In the genomic region with DNA sequence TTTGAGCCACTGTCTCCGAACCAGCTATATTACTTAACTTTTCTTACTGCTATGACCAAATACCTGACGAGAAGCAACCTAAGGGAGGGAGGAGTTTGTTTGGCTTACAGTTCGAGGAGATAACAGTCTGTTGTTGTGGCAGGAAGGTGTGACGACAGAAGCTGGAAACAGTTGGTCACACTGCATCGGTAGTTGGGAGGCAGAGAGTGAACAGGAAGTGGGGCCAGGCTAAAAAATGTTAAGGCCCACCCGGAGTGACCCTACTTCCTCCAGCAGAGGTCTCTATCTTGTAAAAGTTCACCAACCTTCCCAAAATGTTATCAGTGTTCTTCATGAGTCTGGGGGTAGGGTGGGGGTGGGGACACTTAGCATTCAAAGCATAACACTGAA, we compare ENCODE assay signal across 12 mouse cellular contexts.
"Had no signal": no experiment of that assay in that cellular context is flagged by ENCODE, and none has a peak within 500 bp of the region (broad histone marks: within the 10 kb centered on the region; RNA-seq: fewer than 3 reads in every experiment).

No protein-coding gene starts in this region.

- H3K9ac ChIP-seq: limb, embryonic 12.5 days; liver, embryonic 14.5 days; midbrain, embryonic 12.5 days had no signal

- H3K9me3 ChIP-seq: limb, embryonic 12.5 days; midbrain, embryonic 12.5 days had no signal

- H3K4me3 ChIP-seq: limb, embryonic 12.5 days; megakaryocyte, embryonic 14.5 days; midbrain, embryonic 12.5 days had no signal

- H3K36me3 ChIP-seq: limb, embryonic 12.5 days; midbrain, embryonic 12.5 days had no signal

- DNase-seq: kidney, adult 8-10 months; kidney, postnatal 25 days; layer of hippocampus, adult 9-11 months; liver; lung, adult 18-20 months; lung, postnatal 36 days; right cerebral cortex, postnatal 14 days; thymus, postnatal 4 days had no signal

- H3K27ac ChIP-seq: limb, embryonic 12.5 days; liver, embryonic 14.5 days; midbrain, embryonic 12.5 days had no signal

- H3K4me2 ChIP-seq: limb, embryonic 12.5 days; midbrain, embryonic 12.5 days had no signal

- H3K27me3 ChIP-seq: limb, embryonic 12.5 days; midbrain, embryonic 12.5 days had no signal
